Mouse (Mus musculus) stomach, embryonic 16.5 days (tissue): ENCODE measurements around the gene Hist1h3b. TPM values are rescaled to one million over a fixed set of nuclear protein-coding genes. Genes with fewer than 3 reads are reported as not detected.
"Not testable (repeated sequence)": the region's sequence is repeated elsewhere in the genome, so short reads cannot be mapped to it uniquely, and the experiment has no call there.

Source experiments
- ATAC-seq: fragments of 200-750 bp; cut with Nextera tagmentation; 2 replicates; pipeline ENCODE4 v1.8.0; 2017; ENCODE audit warnings: moderate number of reproducible peaks, moderate TSS enrichment; ENCODE audit not compliant: insufficient read depth, low FRiP score
- H3K27ac ChIP-seq: fragments of 300-500 bp; sonication (generic); 2 replicates; pipeline ENCODE4 v1.5.1; 2014; ENCODE audit warnings: low read length
- H3K27me3 ChIP-seq: fragments of 300-500 bp; sonication (generic); 2 replicates; pipeline ENCODE4 v1.6.1; 2014; ENCODE audit warnings: low read length, control low read depth, mixed read lengths; ENCODE audit not compliant: control insufficient read depth, insufficient read depth
- H3K36me3 ChIP-seq: fragments of 300-500 bp; sonication (generic); 2 replicates; pipeline ENCODE4 v1.6.1; 2014; ENCODE audit warnings: low read length; ENCODE audit not compliant: control insufficient read depth, insufficient read depth
- H3K4me1 ChIP-seq: fragments of 300-500 bp; sonication (generic); 2 replicates; pipeline ENCODE4 v1.6.1; 2014; ENCODE audit warnings: low read length, control low read depth, mixed read lengths; ENCODE audit not compliant: control insufficient read depth, insufficient read depth
- H3K4me2 ChIP-seq: fragments of 300-500 bp; sonication (generic); 2 replicates; pipeline ENCODE4 v1.6.1; 2014; ENCODE audit warnings: low read depth, low read length, mixed read lengths
- H3K4me3 ChIP-seq: fragments of 300-500 bp; sonication (generic); replicated peaks from 2 replicates; pipeline ENCODE4 v1.5.1; 2014; ENCODE audit warnings: mild to moderate bottlenecking, low read length
- H3K9ac ChIP-seq: fragments of 300-500 bp; sonication (generic); 2 replicates; pipeline ENCODE4 v1.6.1; 2014; ENCODE audit warnings: low read length
- H3K9me3 ChIP-seq: fragments of 300-500 bp; sonication (generic); replicated peaks from 2 replicates; pipeline ENCODE4 v1.6.1; 2016; ENCODE audit warnings: low read length, control low read depth; ENCODE audit not compliant: control insufficient read depth
- WGBS: fragments of 180-500 bp; shearing (Covaris S2); extraction: QIAGEN DNeasy Blood & Tissue Kit; methylation state at CpG from one replicate; pipeline ENCODE4 v1.1.7; 2014; 5-methylcytosine and 5-hydroxymethylcytosine counted together
- polyA plus RNA-seq: library from polyadenylated mRNA; unstranded; fragments of >200 nt; fragmentation: Nextera tagmentation; extraction: Ambion mirVana; gene quantifications from 2 replicates; pipeline ENCODE4 v1.2.1, GENCODE M21; 2015

The Hist1h3b gene
- polyA plus RNA-seq, 1 experiment from 2014 or later, result 7.5 TPM

GRCm38 (mm10) chr13:23764324-23765171, 12.5 kb downstream of the Hist1h3b start:
- Histone ChIP-seq H3K4me3 (peak overlapping the region; percentile 59), H3K36me3 (no peaks in the 10 kb centered on the region), H3K4me2 (peak overlapping the region; percentile 75), H3K9me3 (no peaks in the 10 kb centered on the region), H3K27me3 (no peaks in the 10 kb centered on the region), H3K27ac (peak overlapping the region; percentile 98), H3K4me1 (peaks cover 13% of the 10 kb centered on the region), H3K9ac (peak overlapping the region; percentile 80)
- ATAC-seq, result no peak
- WGBS, result 37% methylated on average over 10 of the region's 12 CpGs

GRCm38 (mm10) chr13:23765172-23765513, 13.1 kb downstream of the Hist1h3b start:
- H3K27me3 ChIP-seq, result no peaks in the 10 kb centered on the region
- peaks cover 13% of the 10 kb centered on the region for H3K4me1 ChIP-seq
- 58% methylated on average over 1 of the region's 1 CpGs for WGBS
- no peak overlapping the region for H3K27ac ChIP-seq
- no peaks in the 10 kb centered on the region for H3K9me3 ChIP-seq
- H3K36me3 ChIP-seq, result no peaks in the 10 kb centered on the region
- no peak for ATAC-seq
- no peak overlapping the region for H3K9ac ChIP-seq
- H3K4me2 ChIP-seq, result no peak overlapping the region
- H3K4me3 ChIP-seq, result no peak overlapping the region

- H3K4me3 ChIP-seq, result no peak overlapping the region
- no peaks in the 10 kb centered on the region for H3K27me3 ChIP-seq
- no peak overlapping the region for H3K4me2 ChIP-seq
- ATAC-seq, result no peak
- peaks cover 13% of the 10 kb centered on the region for H3K4me1 ChIP-seq
- H3K9ac ChIP-seq, result no peak overlapping the region
- H3K27ac ChIP-seq, result no peak overlapping the region
- no peaks in the 10 kb centered on the region for H3K36me3 ChIP-seq
- no peaks in the 10 kb centered on the region for H3K9me3 ChIP-seq
These were observed 14.7 kb downstream of the Hist1h3b start for GRCm38 (mm10) chr13:23766772-23767171.

- H3K27me3 ChIP-seq, result no peaks in the 10 kb centered on the region
- H3K4me1 ChIP-seq, result peaks cover 6% of the 10 kb centered on the region
- H3K4me2 ChIP-seq, result no peak overlapping the region
- no peak overlapping the region for H3K9ac ChIP-seq
- 49% methylated on average over 5 of the region's 5 CpGs for WGBS
- H3K9me3 ChIP-seq, result no peaks in the 10 kb centered on the region
- no peak overlapping the region for H3K27ac ChIP-seq
- no peaks in the 10 kb centered on the region for H3K36me3 ChIP-seq
- H3K4me3 ChIP-seq, result no peak overlapping the region
- ATAC-seq, result no peak
These were observed 16.8 kb downstream of the Hist1h3b start for GRCm38 (mm10) chr13:23768834-23769397.

- H3K4me1 ChIP-seq, H3K9me3 ChIP-seq, H3K4me3 ChIP-seq, H3K27ac ChIP-seq, H3K27me3 ChIP-seq, H3K4me2 ChIP-seq, H3K36me3 ChIP-seq, H3K9ac ChIP-seq, ATAC-seq: not testable (repeated sequence)
- 77% methylated on average over 2 of the region's 2 CpGs for WGBS
These were observed 17.5 kb downstream of the Hist1h3b start, which contains the start of gene Trim38 for GRCm38 (mm10) chr13:23769613-23770012. Gene Trim38 (plus strand): TSS chr13:23769913.

GRCm38 (mm10) chr13:23772561-23773313, 20.7 kb downstream of the Hist1h3b start:
- 21% methylated on average over 21 of the region's 21 CpGs for WGBS
- Histone ChIP-seq H3K4me1 (no peaks in the 10 kb centered on the region), H3K9ac (no peak overlapping the region), H3K4me2 (peak overlapping the region; percentile 43), H3K27me3 (no peaks in the 10 kb centered on the region), H3K4me3 (peak overlapping the region; percentile 8), H3K9me3 (no peaks in the 10 kb centered on the region), H3K27ac (no peak overlapping the region), H3K36me3 (no peaks in the 10 kb centered on the region)
- peak; percentile 88 for ATAC-seq

- Histone ChIP-seq H3K4me1 (no peaks in the 10 kb centered on the region), H3K9me3 (no peaks in the 10 kb centered on the region), H3K36me3 (no peaks in the 10 kb centered on the region), H3K27ac (no peak overlapping the region), H3K4me3 (no peak overlapping the region), H3K27me3 (no peaks in the 10 kb centered on the region), H3K4me2 (no peak overlapping the region), H3K9ac (no peak overlapping the region)
- WGBS, result 91% methylated on average over 7 of the region's 7 CpGs
- ATAC-seq, result no peak
These were observed 26.3 kb downstream of the Hist1h3b start for GRCm38 (mm10) chr13:23778339-23778738.

- Histone ChIP-seq H3K36me3 (no peaks in the 10 kb centered on the region), H3K27ac (no peak overlapping the region), H3K27me3 (no peaks in the 10 kb centered on the region), H3K9ac (no peak overlapping the region), H3K4me3 (no peak overlapping the region), H3K4me2 (no peak overlapping the region), H3K4me1 (no peaks in the 10 kb centered on the region), H3K9me3 (no peaks in the 10 kb centered on the region)
- ATAC-seq, result no peak
- 68% methylated on average over 4 of the region's 4 CpGs for WGBS
These were observed 27.0 kb downstream of the Hist1h3b start for GRCm38 (mm10) chr13:23779025-23779424.

- Histone ChIP-seq H3K36me3 (no peaks in the 10 kb centered on the region), H3K4me1 (no peaks in the 10 kb centered on the region), H3K4me2 (no peak overlapping the region), H3K9me3 (no peaks in the 10 kb centered on the region), H3K4me3 (no peak overlapping the region), H3K9ac (no peak overlapping the region), H3K27me3 (no peaks in the 10 kb centered on the region), H3K27ac (no peak overlapping the region)
- ATAC-seq, result no peak
- 42% methylated on average over 2 of the region's 2 CpGs for WGBS
These were observed 40.5 kb downstream of the Hist1h3b start for GRCm38 (mm10) chr13:23792520-23792919.
